Mouse (Mus musculus) limb, embryonic 14.5 days (tissue): ENCODE measurements around the gene Mphosph9. TPM values are rescaled to one million over a fixed set of nuclear protein-coding genes. Genes with fewer than 3 reads are reported as not detected.
"Not testable (repeated sequence)": the region's sequence is repeated elsewhere in the genome, so short reads cannot be mapped to it uniquely, and the experiment has no call there.

Source experiments
- ATAC-seq: fragments of 200-750 bp; cut with Nextera tagmentation; 2 replicates; pipeline ENCODE4 v1.8.0; 2017; ENCODE audit warnings: low read depth, moderate number of reproducible peaks, moderate TSS enrichment; ENCODE audit not compliant: low FRiP score
- DNase-seq: peaks from one replicate; pipeline ENCODE4 v3.0.0-alpha.2; 2015; ENCODE audit warnings: low spot score
- H3K27ac ChIP-seq: fragments of 300-500 bp; sonication (generic); replicated peaks from 2 replicates; pipeline ENCODE4 v1.5.1; 2014; ENCODE audit warnings: low read depth, mild to moderate bottlenecking, low read length, moderate library complexity, mixed read lengths
- H3K27me3 ChIP-seq: fragments of 300-500 bp; sonication (generic); 2 replicates; pipeline ENCODE4 v1.6.1; 2014; ENCODE audit warnings: low read length, mixed read lengths; ENCODE audit not compliant: control insufficient read depth, insufficient read depth
- H3K36me3 ChIP-seq: fragments of 300-500 bp; sonication (generic); 2 replicates; pipeline ENCODE4 v1.6.1; 2014; ENCODE audit warnings: mild to moderate bottlenecking, low read length, moderate library complexity, mixed read lengths; ENCODE audit not compliant: control insufficient read depth, insufficient read depth
- H3K4me1 ChIP-seq: fragments of 300-500 bp; sonication (generic); 2 replicates; pipeline ENCODE4 v1.6.1; 2014; ENCODE audit warnings: antibody characterized with exemption, low read length, mixed read lengths; ENCODE audit not compliant: control insufficient read depth, insufficient read depth
- H3K4me2 ChIP-seq: fragments of 300-500 bp; sonication (generic); replicated peaks from 2 replicates; pipeline ENCODE4 v1.6.1; 2014; ENCODE audit warnings: low read depth, mild to moderate bottlenecking, low read length, moderate library complexity; ENCODE audit not compliant: severe bottlenecking
- H3K4me3 ChIP-seq: fragments of 300-500 bp; sonication (generic); replicated peaks from 2 replicates; pipeline ENCODE4 v1.5.1; 2014; ENCODE audit warnings: low read length
- H3K9ac ChIP-seq: fragments of 300-500 bp; sonication (generic); 2 replicates; pipeline ENCODE4 v1.6.1; 2014; ENCODE audit warnings: mild to moderate bottlenecking, low read depth, low read length, moderate library complexity; ENCODE audit not compliant: severe bottlenecking
- H3K9me3 ChIP-seq: fragments of 300-500 bp; sonication (generic); 2 replicates; pipeline ENCODE4 v1.6.1; 2016; ENCODE audit warnings: low read length; ENCODE audit not compliant: control insufficient read depth
- POLR2A ChIP-seq: fragments of 200-500 bp; IDR thresholded peaks from 2 replicates; pipeline ENCODE4 v1.8.0; 2012; ENCODE audit warnings: inconsistent platforms, mild to moderate bottlenecking, moderate library complexity, borderline replicate concordance; ENCODE audit not compliant: insufficient read depth, insufficient read length; ENCODE audit errors: extremely low read depth
- WGBS: fragments of 180-500 bp; shearing (Covaris S2); extraction: QIAGEN DNeasy Blood & Tissue Kit; methylation state at CpG from one replicate; pipeline ENCODE4 v1.1.7; 2014; 5-methylcytosine and 5-hydroxymethylcytosine counted together
- polyA plus RNA-seq, 2 experiments: library from polyadenylated mRNA; depleted of rRNA in 1 of 2; stranded (reverse) in 1 of 2; unstranded in 1 of 2; fragments of >200 nt; fragmentation: Nextera tagmentation in 1 of 2; extraction: Ambion mirVana in 1 of 2; gene quantifications; 2 replicates each; pipeline versions ENCODE4 v1.2.1 to v1.2.3; 2012 to 2014

Gene Mphosph9
- polyA plus RNA-seq, 2 experiments, result 9.5 to 11.0 TPM

GRCm38 (mm10) chr5:124310091-124310490 lies 17.7 kb downstream of the Mphosph9 start:
- Histone ChIP-seq H3K9ac (no peak overlapping the region), H3K9me3 (0 out of 2 replicates have a peak, but pooled peaks cover 3% of the 10 kb centered on the region), H3K27ac (no peak overlapping the region), H3K36me3 (peaks cover 65% of the 10 kb centered on the region), H3K4me2 (no peak overlapping the region), H3K27me3 (no peaks in the 10 kb centered on the region), H3K4me1 (no peaks in the 10 kb centered on the region), H3K4me3 (no peak overlapping the region)
- TF ChIP-seq POLR2A, result no peak
- DNase-seq (no peak), ATAC-seq (no peak)
- WGBS, result 95% methylated on average over 11 of the region's 11 CpGs

GRCm38 (mm10) chr5:124309155-124309554 lies 18.6 kb downstream of the Mphosph9 start:
- ATAC-seq (no peak), DNase-seq (no peak)
- Histone ChIP-seq H3K4me3 (no peak overlapping the region), H3K27me3 (no peaks in the 10 kb centered on the region), H3K27ac (no peak overlapping the region), H3K9me3 (0 out of 2 replicates have a peak, but pooled peaks cover 3% of the 10 kb centered on the region), H3K4me1 (no peaks in the 10 kb centered on the region), H3K36me3 (peaks cover 58% of the 10 kb centered on the region), H3K9ac (no peak overlapping the region), H3K4me2 (no peak overlapping the region)
- WGBS, result 96% methylated on average over 10 of the region's 10 CpGs
- no peak for TF ChIP-seq POLR2A

GRCm38 (mm10) chr5:124302853-124303252 lies 24.9 kb downstream of the Mphosph9 start:
- not testable (repeated sequence) for ATAC-seq, H3K9me3 ChIP-seq, H3K4me1 ChIP-seq, H3K4me3 ChIP-seq, H3K27me3 ChIP-seq, H3K4me2 ChIP-seq, H3K9ac ChIP-seq, H3K27ac ChIP-seq, DNase-seq
- WGBS, result 93% methylated on average over 6 of the region's 6 CpGs
- peaks cover 54% of the 10 kb centered on the region for H3K36me3 ChIP-seq

GRCm38 (mm10) chr5:124300132-124300531 lies 27.6 kb downstream of the Mphosph9 start:
- WGBS, result 78% methylated on average over 4 of the region's 4 CpGs

GRCm38 (mm10) chr5:124299307-124299706 lies 28.5 kb downstream of the Mphosph9 start:
- not testable (repeated sequence) for H3K4me3 ChIP-seq, H3K4me2 ChIP-seq, H3K4me1 ChIP-seq, H3K27me3 ChIP-seq, ATAC-seq, H3K9me3 ChIP-seq, H3K9ac ChIP-seq, H3K27ac ChIP-seq
- peaks cover 48% of the 10 kb centered on the region for H3K36me3 ChIP-seq
- peak; percentile 11 for DNase-seq
- 62% methylated on average over 4 of the region's 4 CpGs for WGBS

More at GRCm38 (mm10) chr5:124300132-124300531, 27.6 kb downstream of the Mphosph9 start:
- DNase-seq (no peak), ATAC-seq (no peak)
- Histone ChIP-seq H3K9ac (no peak overlapping the region), H3K27ac (no peak overlapping the region), H3K4me3 (no peak overlapping the region), H3K27me3 (no peaks in the 10 kb centered on the region), H3K9me3 (no peaks in the 10 kb centered on the region), H3K36me3 (peaks cover 46% of the 10 kb centered on the region), H3K4me1 (no peaks in the 10 kb centered on the region), H3K4me2 (no peak overlapping the region)
- no peak for TF ChIP-seq POLR2A

- no peaks in the 10 kb centered on the region for H3K9me3 ChIP-seq
- DNase-seq, result no peak
- ATAC-seq, result no peak
- H3K4me1 ChIP-seq, result no peaks in the 10 kb centered on the region
- H3K4me2 ChIP-seq, result no peak overlapping the region
- peaks cover 62% of the 10 kb centered on the region for H3K36me3 ChIP-seq
- H3K9ac ChIP-seq, result no peak overlapping the region
- no peak for TF ChIP-seq POLR2A
- H3K27ac ChIP-seq, result no peak overlapping the region
- no peaks in the 10 kb centered on the region for H3K27me3 ChIP-seq
- H3K4me3 ChIP-seq, result no peak overlapping the region
- WGBS, result 95% methylated on average over 4 of the region's 4 CpGs
These were observed 31.3 kb downstream of the Mphosph9 start for GRCm38 (mm10) chr5:124296475-124296874.
